8 mouse cellular contexts compared by ENCODE assay signal in genomic region chr12:32379731-32380130, GRCm38 (mm10). TPM values are rescaled to one million over a fixed set of nuclear protein-coding genes. Genes with fewer than 3 reads are reported as not detected.
A peak's percentile ranks its signal among the peaks of the same experiment; 100 is the strongest.
DNase-seq lines count a peak whose midpoint lies in the region; ATAC-seq and TF ChIP-seq lines count a peak whose summit lies in the region.

No protein-coding gene starts in this region.

- H3K4me1 ChIP-seq in heart, embryonic 14.5 days (ENCODE audit: control insufficient read depth in 2 of 2, insufficient read depth in 2 of 2, low read length in 2 of 2), result peaks cover 0 to 20% of the 10 kb centered on the region in 2 experiments
- H3K4me1 ChIP-seq in ES-E14 (ENCODE audit: control insufficient read depth in 2 of 2, insufficient read depth in 2 of 2, low read length in 2 of 2, poor library complexity in 1 of 2), result peaks cover 0 to 2% of the 10 kb centered on the region in 2 experiments; a peak in 1 of 4 replicates
- peaks cover 20% of the 10 kb centered on the region for H3K4me1 ChIP-seq in forebrain, postnatal 0 days (ENCODE audit: insufficient read depth)

- H3K9ac ChIP-seq in heart, embryonic 14.5 days (ENCODE audit: low read length), result peak overlapping the region; percentile 92
- peak overlapping the region; percentile 90 for H3K9ac ChIP-seq in ES-E14 (ENCODE audit: insufficient read depth, low read depth, low read length, poor library complexity, severe bottlenecking)
- peak overlapping the region; percentile 96 for H3K9ac ChIP-seq in forebrain, postnatal 0 days

- in situ Hi-C loops in ES-E14 (cut with MboI; ENCODE audit: low sequenced_read_pairs in 2 of 2, unreplicated experiment in 2 of 2), result no loop called here

- no peak for DNase-seq in heart, adult 8-10 months (ENCODE audit: low spot score)
- DNase-seq in ES-E14 (ENCODE audit: low read depth, low spot score), result peak; percentile 7
- no peak for DNase-seq in forebrain, postnatal 0 days
- peak; percentile 4 for DNase-seq in lung, postnatal 36 days
- no peak for DNase-seq in ovary, postnatal 14 days (ENCODE audit: low spot score)
- no peak for DNase-seq in frontal cortex, postnatal 25 days (ENCODE audit: low spot score in 2 of 2)
- DNase-seq in cerebellum, adult 11 months, result no peak

- 0 out of 2 replicates have a peak, but pooled peaks cover 4% of the 10 kb centered on the region for H3K36me3 ChIP-seq in heart, embryonic 14.5 days (ENCODE audit: control insufficient read depth, insufficient read depth, low read length)
- no peaks in the 10 kb centered on the region for H3K36me3 ChIP-seq in ES-E14 (ENCODE audit: control insufficient read depth, insufficient read depth, low read length, poor library complexity, severe bottlenecking)
- H3K36me3 ChIP-seq in forebrain, postnatal 0 days (ENCODE audit: insufficient read depth), result no peaks in the 10 kb centered on the region

- 1% methylated on average over 28 of the region's 28 CpGs for WGBS in heart, embryonic 14.5 days
- WGBS in forebrain, postnatal 0 days, result 2% methylated on average over 28 of the region's 28 CpGs

- peak overlapping the region; percentile 83 to 95 for H3K4me3 ChIP-seq in heart, embryonic 14.5 days (ENCODE audit: control insufficient read depth in 1 of 2, insufficient read depth in 1 of 2, low read depth in 1 of 2, low read length in 2 of 2)
- peak overlapping the region; percentile 56 to 94 for H3K4me3 ChIP-seq in ES-E14 (ENCODE audit: insufficient read depth in 1 of 2, low read depth in 1 of 2, low read length in 2 of 2, poor library complexity in 1 of 2, severe bottlenecking in 1 of 2)
- peak overlapping the region; percentile 86 for H3K4me3 ChIP-seq in forebrain, postnatal 0 days (ENCODE audit: low read depth, low read length)

- no peak for TF ChIP-seq CTCF in forebrain, postnatal 0 days (IDR thresholded peaks at IDR 0.05; ENCODE audit: low read depth)

- H3K9me3 ChIP-seq in heart, embryonic 14.5 days (ENCODE audit: control insufficient read depth, low read length), result no peaks in the 10 kb centered on the region
- no peaks in the 10 kb centered on the region for H3K9me3 ChIP-seq in ES-E14 (ENCODE audit: control insufficient read depth, insufficient read depth, low read depth, low read length)
- H3K9me3 ChIP-seq in forebrain, postnatal 0 days (ENCODE audit: low read length), result no peaks in the 10 kb centered on the region

- H3K27ac ChIP-seq in heart, embryonic 14.5 days (replicated peaks in 1 of 2; ENCODE audit: control insufficient read depth in 1 of 2, insufficient read depth in 1 of 2, low read depth in 2 of 2, low read length in 2 of 2), result peak overlapping the region; percentile 6 to 94; a peak in 2 of 4 replicates
- H3K27ac ChIP-seq in ES-E14 (ENCODE audit: insufficient read depth, low read depth, low read length, poor library complexity, severe bottlenecking), result no peak overlapping the region
- peak overlapping the region; percentile 94 for H3K27ac ChIP-seq in forebrain, postnatal 0 days (ENCODE audit: low read depth, low read length)

- peak overlapping the region; percentile 86 for H3K4me2 ChIP-seq in heart, embryonic 14.5 days (ENCODE audit: low read length)
- peak overlapping the region; percentile 66 for H3K4me2 ChIP-seq in forebrain, postnatal 0 days (ENCODE audit: low read depth)

- ATAC-seq in heart, embryonic 14.5 days (ENCODE audit: insufficient number of reproducible peaks, insufficient read depth, low FRiP score, low read depth), result no peak
- ATAC-seq in forebrain, postnatal 0 days, result no peak

- H3K27me3 ChIP-seq in heart, embryonic 14.5 days (ENCODE audit: control insufficient read depth, insufficient read depth, low read length), result no peaks in the 10 kb centered on the region
- no peaks in the 10 kb centered on the region for H3K27me3 ChIP-seq in forebrain, postnatal 0 days (ENCODE audit: insufficient read depth, low read length)

TF ChIP-seq in ES-E14, 5 proteins besides CTCF, POLR2A, EP300 and RAD21:
- TF ChIP-seq MAFK (IDR thresholded peaks at IDR 0.05; ENCODE audit: insufficient read depth, low read depth, low read length), result no peak
- no peak for TF ChIP-seq CHD2 (IDR thresholded peaks at IDR 0.05; ENCODE audit: low read depth, low read length)
- TF ChIP-seq ZC3H11A (IDR thresholded peaks at IDR 0.05; ENCODE audit: borderline replicate concordance, low read depth, low read length), result no peak
- no peak for TF ChIP-seq ZNF384 (IDR thresholded peaks at IDR 0.05; ENCODE audit: low read depth, low read length)
- TF ChIP-seq HCFC1 (IDR thresholded peaks at IDR 0.05; ENCODE audit: borderline replicate concordance, insufficient read depth, low read length), result no peak

RNA-seq across cellular contexts. Expression of gene Ccdc71l, which starts 1.2 kb away (rescaled TPM):
- polyA plus RNA-seq in heart, embryonic 14.5 days (2014; fragmentation: Nextera tagmentation; extraction: Ambion mirVana), result 4.0 and 5.3 TPM in 2 replicates
- 10 to 100 TPM in 3 of 4 experiments, 1 to 10 TPM in 1; 9.1 to 11.8 (median 11.3) TPM for total RNA-seq in heart, adult 8-10 months (2022)
- total RNA-seq in ES-E14 (2012; rRNA removed), result 4.0 and 5.1 TPM in 2 replicates
- 35.4 and 38.5 TPM in 2 replicates for total RNA-seq in forebrain, postnatal 0 days (2014; rRNA removed)
- 3.8 and 4.3 TPM in 2 replicates for polyA plus RNA-seq in forebrain, postnatal 0 days (2015; fragmentation: Nextera tagmentation; extraction: Ambion mirVana)

Comparison
In these comparisons a context has a peak if more than half of its experiments do, and no peak if none do; other contexts are left out.
1. DNase-seq: peak in ES-E14 (single experiment) and lung, postnatal 36 days (single experiment); none in heart, adult 8-10 months (single experiment), forebrain, postnatal 0 days (single experiment), ovary, postnatal 14 days (single experiment), frontal cortex, postnatal 25 days (0 of 2) and cerebellum, adult 11 months (single experiment).
2. Peak in every context shown above with its lines, with median percentiles within 50 percentile points of each other: H3K4me3 ChIP-seq and H3K9ac ChIP-seq.